Comparison of ENCODE assay signal across 13 mouse cellular contexts in the genomic region with DNA sequence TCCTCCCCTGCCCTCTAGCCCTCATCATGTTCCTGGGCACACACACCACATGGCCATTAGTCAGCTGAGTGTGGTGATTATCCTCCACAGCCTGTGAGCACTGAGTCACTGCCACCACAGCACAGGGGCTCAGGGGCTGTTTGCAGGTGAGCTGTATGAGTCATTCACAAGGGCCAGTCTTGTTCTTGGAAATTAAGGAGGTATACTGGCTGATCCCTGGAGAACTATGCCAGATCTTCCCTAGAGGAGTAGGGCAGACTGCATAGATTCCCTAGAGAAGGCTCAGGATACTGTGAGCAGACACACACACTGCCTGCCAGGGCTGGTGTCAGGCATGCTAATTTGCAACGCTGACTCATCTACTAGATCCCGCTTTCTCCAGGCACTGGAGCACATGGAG.
DNase-seq lines count a peak whose midpoint lies in the region; ATAC-seq lines count a peak whose summit lies in the region.
"Had no signal": no experiment of that assay in that cellular context is flagged by ENCODE, and none has a peak within 500 bp of the region (broad histone marks: within the 10 kb centered on the region; RNA-seq: fewer than 3 reads in every experiment).

No protein-coding gene starts in this region.

- H3K27ac ChIP-seq in midbrain, embryonic 13.5 days = no peak overlapping the region
- no peak overlapping the region for H3K27ac ChIP-seq in neural tube, embryonic 15.5 days (replicated peaks)
- H3K27ac ChIP-seq: forebrain, embryonic 10.5 days; hindbrain, embryonic 10.5 days had no signal

- H3K36me3 ChIP-seq in midbrain, embryonic 13.5 days = no peaks in the 10 kb centered on the region
- no peaks in the 10 kb centered on the region for H3K36me3 ChIP-seq in neural tube, embryonic 15.5 days
- H3K36me3 ChIP-seq: forebrain, embryonic 10.5 days; hindbrain, embryonic 10.5 days had no signal

- no peaks in the 10 kb centered on the region for H3K4me1 ChIP-seq in midbrain, embryonic 13.5 days (replicated peaks)
- no peaks in the 10 kb centered on the region for H3K4me1 ChIP-seq in neural tube, embryonic 15.5 days

- ATAC-seq in midbrain, embryonic 13.5 days = no peak
- no peak for ATAC-seq in neural tube, embryonic 15.5 days (ENCODE audit: low FRiP score)

- H3K27me3 ChIP-seq in midbrain, embryonic 13.5 days = no peaks in the 10 kb centered on the region
- H3K27me3 ChIP-seq in neural tube, embryonic 15.5 days (replicated peaks) = no peaks in the 10 kb centered on the region

- WGBS in midbrain, embryonic 13.5 days = 84% methylated on average over 2 of the region's 2 CpGs
- WGBS in neural tube, embryonic 15.5 days = 70% methylated on average over 2 of the region's 2 CpGs

- DNase-seq in adrenal gland, adult 2 months = peak; percentile 48
- DNase-seq in adrenal gland, adult 8-10 months = no peak
- DNase-seq in right cerebral cortex, adult 18-20 months = peak; percentile 70
- no peak for DNase-seq in right cerebral cortex, postnatal 4 days
- DNase-seq in left cerebral cortex, adult 9 months (ENCODE audit: low spot score in 2 of 2) = peak; percentile 43 to 61
- peak; percentile 73 for DNase-seq in telencephalon, adult 2 months (ENCODE audit: low read depth, low spot score)
- DNase-seq: B cell, adult 2 months; heart, adult 11 months; thymus, postnatal 36 days had no signal

- H3K4me2 ChIP-seq in midbrain, embryonic 13.5 days (replicated peaks) = no peak overlapping the region
- no peak overlapping the region for H3K4me2 ChIP-seq in neural tube, embryonic 15.5 days

- H3K9me3 ChIP-seq in midbrain, embryonic 13.5 days = no peaks in the 10 kb centered on the region
- H3K9me3 ChIP-seq in neural tube, embryonic 15.5 days (replicated peaks) = no peaks in the 10 kb centered on the region
- H3K9me3 ChIP-seq: forebrain, embryonic 10.5 days; hindbrain, embryonic 10.5 days had no signal

- H3K4me3 ChIP-seq in midbrain, embryonic 13.5 days (replicated peaks) = no peak overlapping the region
- H3K4me3 ChIP-seq in neural tube, embryonic 15.5 days (replicated peaks) = no peak overlapping the region
- H3K4me3 ChIP-seq: forebrain, embryonic 10.5 days; hindbrain, embryonic 10.5 days had no signal

- no peak overlapping the region for H3K9ac ChIP-seq in midbrain, embryonic 13.5 days (replicated peaks)
- H3K9ac ChIP-seq in neural tube, embryonic 15.5 days (replicated peaks) = no peak overlapping the region

Comparison
In these comparisons a context has a peak if more than half of its experiments do, and no peak if none do; other contexts are left out.
1. DNase-seq: peak in adrenal gland, adult 2 months (single experiment), right cerebral cortex, adult 18-20 months (single experiment), left cerebral cortex, adult 9 months (2 of 2) and telencephalon, adult 2 months (single experiment); none in adrenal gland, adult 8-10 months (single experiment) and right cerebral cortex, postnatal 4 days (single experiment).